ENCODE assay signal across 11 mouse cellular contexts in the genomic region with DNA sequence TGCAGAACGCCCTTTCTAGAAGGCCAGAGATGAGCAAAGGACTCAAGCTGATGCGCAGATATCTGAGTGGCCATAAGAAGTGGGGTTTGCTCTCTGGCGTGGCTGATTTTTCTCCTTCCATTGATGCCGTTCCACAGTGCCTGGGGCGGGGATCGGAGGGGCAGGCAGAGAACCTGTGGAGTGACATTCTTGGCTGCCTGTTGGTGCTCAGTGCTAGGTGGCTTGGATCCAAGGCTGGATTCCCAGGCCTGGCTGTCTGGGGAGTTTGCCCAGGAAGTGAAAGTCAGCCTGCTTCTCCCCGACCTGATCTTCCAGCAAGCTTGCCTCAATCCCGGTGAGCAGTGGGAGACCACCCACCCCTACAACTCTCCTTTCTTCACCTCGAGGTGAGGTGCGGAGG.
DNase-seq lines count a peak whose midpoint lies in the region; ATAC-seq and TF ChIP-seq lines count a peak whose summit lies in the region.
"Had no signal": no experiment of that assay in that cellular context is flagged by ENCODE, and none has a peak within 500 bp of the region (broad histone marks: within the 10 kb centered on the region; RNA-seq: fewer than 3 reads in every experiment).

No protein-coding gene starts in this region.

- no peak for ATAC-seq in megakaryocyte progenitor cell, adult 5-6 weeks (replicated peaks; ENCODE audit: poor library complexity)
- ATAC-seq: forebrain, embryonic 13.5 days had no signal

- H3K27ac ChIP-seq in layer of hippocampus, adult 2 months, result peak overlapping the region; percentile 54; the same call in 1 of the 2 replicates
- H3K27ac ChIP-seq: forebrain, embryonic 13.5 days; hindbrain, embryonic 10.5 days; kidney, postnatal 0 days had no signal

- DNase-seq in layer of hippocampus, adult 2 months (ENCODE audit: low spot score in 2 of 2), result no peak
- no peak for DNase-seq in layer of hippocampus, adult 18-20 months (ENCODE audit: low spot score in 2 of 2)
- peak; percentile 47 for DNase-seq in fat pad, adult 2 months (ENCODE audit: extremely low read depth, low read depth, low spot score)
- DNase-seq in kidney, postnatal 4 days, result peak; percentile 26 to 51
- peak; percentile 41 for DNase-seq in lung, postnatal 25 days (ENCODE audit: low spot score)
- no peak for DNase-seq in layer of hippocampus, adult 9-11 months

- H3K4me3 ChIP-seq in layer of hippocampus, adult 2 months, result no peak overlapping the region
- H3K4me3 ChIP-seq: forebrain, embryonic 13.5 days; hindbrain, embryonic 10.5 days; myocyte had no signal

- no peak for TF ChIP-seq CTCF in layer of hippocampus, adult 2 months (conservative IDR thresholded peaks at IDR 0.05)

Comparison
In these comparisons a context has a peak if more than half of its experiments do, and no peak if none do; other contexts are left out.
1. DNase-seq: peak in fat pad, adult 2 months (single experiment), kidney, postnatal 4 days (2 of 2) and lung, postnatal 25 days (single experiment); none in layer of hippocampus, adult 2 months (0 of 2), layer of hippocampus, adult 18-20 months (0 of 2) and layer of hippocampus, adult 9-11 months (single experiment).